In the genomic region with DNA sequence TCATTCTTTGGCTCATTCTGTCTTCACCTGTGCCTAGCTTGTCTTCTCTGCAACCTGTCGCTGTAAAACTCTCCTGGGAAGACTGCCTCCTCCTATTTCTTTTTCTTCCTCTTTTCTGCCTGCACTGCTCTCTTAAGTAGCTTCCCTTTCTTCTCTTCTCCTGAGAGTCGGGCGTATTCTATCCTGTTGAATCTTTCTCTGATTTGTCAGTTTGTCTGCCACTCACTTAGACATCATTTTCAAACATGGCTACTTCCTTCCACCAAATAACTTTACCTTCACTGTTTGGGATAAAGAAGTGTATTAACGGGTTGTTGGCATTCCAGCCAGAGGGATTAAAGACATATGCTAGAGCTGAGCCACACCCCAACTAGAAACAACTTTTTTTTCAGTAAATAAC, we compare ENCODE assay signal across 25 mouse cellular contexts. TPM values are rescaled to one million over a fixed set of nuclear protein-coding genes. Genes with fewer than 3 reads are reported as not detected.
DNase-seq lines count a peak whose midpoint lies in the region; ATAC-seq and TF ChIP-seq lines count a peak whose summit lies in the region.
"Had no signal": no experiment of that assay in that cellular context is flagged by ENCODE, and none has a peak within 500 bp of the region (broad histone marks: within the 10 kb centered on the region; RNA-seq: fewer than 3 reads in every experiment).

No protein-coding gene starts in this region.

- H3K4me3 ChIP-seq in embryonic facial prominence, embryonic 13.5 days, result no peak overlapping the region
- no peak overlapping the region for H3K4me3 ChIP-seq in embryonic facial prominence, embryonic 10.5 days
- no peak overlapping the region for H3K4me3 ChIP-seq in heart, embryonic 12.5 days
- H3K4me3 ChIP-seq in heart, postnatal 0 days (ENCODE audit: low read depth, low read length), result no peak overlapping the region
- H3K4me3 ChIP-seq in layer of hippocampus, adult 2 months, result no peak overlapping the region
- H3K4me3 ChIP-seq: hindbrain, embryonic 10.5 days; hindbrain, embryonic 15.5 days; limb, embryonic 12.5 days; lung, embryonic 15.5 days; midbrain, embryonic 10.5 days; midbrain, embryonic 15.5 days; neural tube, embryonic 15.5 days had no signal

- no peak for DNase-seq in embryonic facial prominence, embryonic 10.5 days (ENCODE audit: low spot score)
- no peak for DNase-seq in heart, postnatal 4 days
- DNase-seq in heart, postnatal 0 days (ENCODE audit: low spot score), result no peak
- no peak for DNase-seq in heart, adult 18-20 months
- no peak for DNase-seq in layer of hippocampus, adult 2 months (ENCODE audit: low spot score in 2 of 2)
- DNase-seq: adrenal gland, adult 8-10 months; cerebellum, adult 2 months; gastrocnemius, postnatal 14 days; kidney, adult 11 months; kidney, postnatal 14 days; right cerebral cortex, postnatal 25 days; thymus, postnatal 14 days had no signal

- peaks cover 84% of the 10 kb centered on the region for H3K36me3 ChIP-seq in embryonic facial prominence, embryonic 13.5 days
- H3K36me3 ChIP-seq in embryonic facial prominence, embryonic 10.5 days (replicated peaks), result peaks cover 100% of the 10 kb centered on the region
- H3K36me3 ChIP-seq in heart, embryonic 12.5 days, result peaks cover 80% of the 10 kb centered on the region
- H3K36me3 ChIP-seq in heart, postnatal 0 days (replicated peaks; ENCODE audit: control insufficient read depth, insufficient read depth, low read length), result peaks cover 83% of the 10 kb centered on the region

- H3K9me3 ChIP-seq in embryonic facial prominence, embryonic 13.5 days, result no peaks in the 10 kb centered on the region
- H3K9me3 ChIP-seq in embryonic facial prominence, embryonic 10.5 days, result no peaks in the 10 kb centered on the region
- H3K9me3 ChIP-seq in heart, embryonic 12.5 days (replicated peaks), result no peaks in the 10 kb centered on the region
- H3K9me3 ChIP-seq in heart, postnatal 0 days (replicated peaks; ENCODE audit: control insufficient read depth, low read length), result no peaks in the 10 kb centered on the region
- H3K9me3 ChIP-seq: hindbrain, embryonic 10.5 days; hindbrain, embryonic 15.5 days; limb, embryonic 12.5 days; lung, embryonic 15.5 days; midbrain, embryonic 10.5 days; midbrain, embryonic 15.5 days; neural tube, embryonic 15.5 days had no signal

- no peak for TF ChIP-seq CTCF in heart, postnatal 0 days (IDR thresholded peaks at IDR 0.05; ENCODE audit: low read depth)
- TF ChIP-seq CTCF in layer of hippocampus, adult 2 months (conservative IDR thresholded peaks at IDR 0.05), result no peak

- 85% methylated on average over 4 of the region's 4 CpGs for WGBS in embryonic facial prominence, embryonic 13.5 days
- 90% methylated on average over 4 of the region's 4 CpGs for WGBS in embryonic facial prominence, embryonic 10.5 days
- 87% methylated on average over 4 of the region's 4 CpGs for WGBS in heart, embryonic 12.5 days
- WGBS in heart, postnatal 0 days, result 81% methylated on average over 4 of the region's 4 CpGs

- H3K27ac ChIP-seq in embryonic facial prominence, embryonic 13.5 days, result peak overlapping the region; percentile 28; the same call in 1 of the 2 replicates
- H3K27ac ChIP-seq in embryonic facial prominence, embryonic 10.5 days (replicated peaks), result no peak overlapping the region
- peak overlapping the region; percentile 47; the same call in 1 of the 2 replicates for H3K27ac ChIP-seq in heart, embryonic 12.5 days (ENCODE audit: poor library complexity, severe bottlenecking)
- H3K27ac ChIP-seq in heart, postnatal 0 days (ENCODE audit: low read depth), result peak overlapping the region; percentile 92
- H3K27ac ChIP-seq in layer of hippocampus, adult 2 months, result no peak overlapping the region
- H3K27ac ChIP-seq: hindbrain, embryonic 10.5 days; hindbrain, embryonic 15.5 days; limb, embryonic 12.5 days; lung, embryonic 15.5 days; midbrain, embryonic 10.5 days; midbrain, embryonic 15.5 days; neural tube, embryonic 15.5 days had no signal

- TF ChIP-seq EP300 in heart, postnatal 0 days (IDR thresholded peaks at IDR 0.05; ENCODE audit: low read depth), result no peak

- H3K27me3 ChIP-seq in embryonic facial prominence, embryonic 13.5 days, result no peaks in the 10 kb centered on the region
- no peaks in the 10 kb centered on the region for H3K27me3 ChIP-seq in embryonic facial prominence, embryonic 10.5 days (replicated peaks; ENCODE audit: low read depth, poor library complexity, severe bottlenecking)
- H3K27me3 ChIP-seq in heart, embryonic 12.5 days (replicated peaks), result no peaks in the 10 kb centered on the region
- no peaks in the 10 kb centered on the region for H3K27me3 ChIP-seq in heart, postnatal 0 days (ENCODE audit: control insufficient read depth, insufficient read depth, low read length)
- H3K27me3 ChIP-seq: hindbrain, embryonic 15.5 days; limb, embryonic 12.5 days; lung, embryonic 15.5 days; midbrain, embryonic 15.5 days; neural tube, embryonic 15.5 days had no signal

- no peaks in the 10 kb centered on the region for H3K4me1 ChIP-seq in embryonic facial prominence, embryonic 13.5 days
- H3K4me1 ChIP-seq in embryonic facial prominence, embryonic 10.5 days, result no peaks in the 10 kb centered on the region
- peaks cover 24% of the 10 kb centered on the region for H3K4me1 ChIP-seq in heart, embryonic 12.5 days (replicated peaks)
- H3K4me1 ChIP-seq in heart, postnatal 0 days (ENCODE audit: control insufficient read depth, insufficient read depth), result peaks cover 34% of the 10 kb centered on the region
- H3K4me1 ChIP-seq: hindbrain, embryonic 10.5 days; hindbrain, embryonic 15.5 days; limb, embryonic 12.5 days; lung, embryonic 15.5 days; midbrain, embryonic 10.5 days; midbrain, embryonic 15.5 days; neural tube, embryonic 15.5 days had no signal

- no peak overlapping the region for H3K4me2 ChIP-seq in embryonic facial prominence, embryonic 13.5 days
- H3K4me2 ChIP-seq in heart, embryonic 12.5 days, result no peak overlapping the region
- H3K4me2 ChIP-seq in heart, postnatal 0 days (ENCODE audit: low read depth, low read length), result no peak overlapping the region
- H3K4me2 ChIP-seq: hindbrain, embryonic 15.5 days; limb, embryonic 12.5 days; liver, embryonic 11.5 days; lung, embryonic 15.5 days; midbrain, embryonic 15.5 days; neural tube, embryonic 15.5 days had no signal

- H3K9ac ChIP-seq in embryonic facial prominence, embryonic 13.5 days, result no peak overlapping the region
- no peak overlapping the region for H3K9ac ChIP-seq in heart, embryonic 12.5 days
- no peak overlapping the region for H3K9ac ChIP-seq in heart, postnatal 0 days (replicated peaks; ENCODE audit: low read depth, low read length)
- H3K9ac ChIP-seq: hindbrain, embryonic 15.5 days; limb, embryonic 12.5 days; lung, embryonic 15.5 days; midbrain, embryonic 15.5 days; neural tube, embryonic 15.5 days had no signal

- no peak for ATAC-seq in embryonic facial prominence, embryonic 13.5 days (ENCODE audit: insufficient number of reproducible peaks, insufficient read depth, low FRiP score, low TSS enrichment, low read depth)
- no peak for ATAC-seq in heart, embryonic 12.5 days (ENCODE audit: insufficient number of reproducible peaks, low FRiP score)
- ATAC-seq in heart, postnatal 0 days (ENCODE audit: insufficient read depth, low read depth), result no peak
- ATAC-seq: CD4-positive, CD25-positive, alpha-beta regulatory T cell, adult 4 months; forebrain, embryonic 14.5 days; inflammation-experienced regulatory T-cells, adult 6 months; midbrain, embryonic 15.5 days had no signal

RNA-seq across cellular contexts. Expression of a gene that starts 20.0 kb away (rescaled TPM):
- polyA plus RNA-seq in embryonic facial prominence, embryonic 13.5 days (2015; fragmentation: Nextera tagmentation; extraction: Ambion mirVana), result 77.2 and 85.2 TPM in 2 replicates
- polyA plus RNA-seq in embryonic facial prominence, embryonic 10.5 days (2016; fragmentation: Nextera tagmentation; extraction: Ambion mirVana), result 86.5 and 88.8 TPM in 2 replicates
- polyA plus RNA-seq in heart, embryonic 12.5 days (2016; fragmentation: Nextera tagmentation; extraction: Ambion mirVana), result 79.5 and 80.3 TPM in 2 replicates
- 10 to 100 TPM; 73.4 to 87.1 TPM for total RNA-seq in heart, postnatal 4 days (2021)
- total RNA-seq in heart, postnatal 0 days (2014; rRNA removed; ENCODE audit: low replicate concordance), result 23.8 and 27.0 TPM in 2 replicates
- 70.2 and 75.4 TPM in 2 replicates for polyA plus RNA-seq in heart, postnatal 0 days (2015; fragmentation: Nextera tagmentation; extraction: Ambion mirVana)
- total RNA-seq in heart, adult 18-20 months (2021), result 10 to 100 TPM; 70.0 to 74.0 TPM
- total RNA-seq in layer of hippocampus, adult 2 months (2021), result 10 to 100 TPM; 57.0 to 58.4 TPM

Comparison
In these comparisons a context has a peak if more than half of its experiments do, and no peak if none do; other contexts are left out.
1. H3K27ac ChIP-seq: peak in embryonic facial prominence, embryonic 13.5 days (single experiment), heart, embryonic 12.5 days (single experiment) and heart, postnatal 0 days (single experiment); none in embryonic facial prominence, embryonic 10.5 days (single experiment) and layer of hippocampus, adult 2 months (single experiment).